Mouse (Mus musculus) forebrain, embryonic 16.5 days (tissue): ENCODE results near the gene Wnt6. TPM values are rescaled to one million over a fixed set of nuclear protein-coding genes. Genes with fewer than 3 reads are reported as not detected.

Experiments
- ATAC-seq: fragments of 200-750 bp; cut with Nextera tagmentation; 2 replicates; pipeline ENCODE4 v1.8.0; 2017; ENCODE audit warnings: mild to moderate bottlenecking, moderate library complexity
- H3K27ac ChIP-seq: fragments of 300-500 bp; sonication (generic); 2 replicates; pipeline ENCODE4 v1.5.1; 2014; ENCODE audit warnings: low read length, control low read depth
- H3K27me3 ChIP-seq: fragments of 300-500 bp; sonication (generic); replicated peaks from 2 replicates; pipeline ENCODE4 v1.6.1; 2014; ENCODE audit warnings: low read length; ENCODE audit not compliant: control insufficient read depth, insufficient read depth
- H3K36me3 ChIP-seq: fragments of 300-500 bp; sonication (generic); 2 replicates; pipeline ENCODE4 v1.6.1; 2014; ENCODE audit not compliant: control insufficient read depth, insufficient read depth
- H3K4me1 ChIP-seq: fragments of 300-500 bp; sonication (generic); replicated peaks from 2 replicates; pipeline ENCODE4 v1.6.1; 2014; ENCODE audit warnings: low read length; ENCODE audit not compliant: control insufficient read depth, insufficient read depth
- H3K4me2 ChIP-seq: fragments of 300-500 bp; sonication (generic); 2 replicates; pipeline ENCODE4 v1.6.1; 2014; ENCODE audit warnings: mild to moderate bottlenecking, low read length, control low read depth
- H3K4me3 ChIP-seq: fragments of 300-500 bp; sonication (generic); replicated peaks from 2 replicates; pipeline ENCODE4 v1.5.1; 2014; ENCODE audit warnings: mild to moderate bottlenecking, low read length, control low read depth
- H3K9ac ChIP-seq: fragments of 300-500 bp; sonication (generic); replicated peaks from 2 replicates; pipeline ENCODE4 v1.6.1; 2014; ENCODE audit warnings: low read depth, low read length, control low read depth
- H3K9me3 ChIP-seq: fragments of 300-500 bp; sonication (generic); 2 replicates; pipeline ENCODE4 v1.6.1; 2016; ENCODE audit warnings: low read length; ENCODE audit not compliant: control insufficient read depth
- WGBS: fragments of 180-500 bp; shearing (Covaris S2); extraction: QIAGEN DNeasy Blood & Tissue Kit; methylation state at CpG from one replicate; pipeline ENCODE4 v1.1.7; 2014; 5-methylcytosine and 5-hydroxymethylcytosine counted together
- polyA plus RNA-seq: library from polyadenylated mRNA; unstranded; fragments of >200 nt; fragmentation: Nextera tagmentation; extraction: Ambion mirVana; gene quantifications from 2 replicates; pipeline ENCODE4 v1.2.1, GENCODE M21; 2015

Wnt6 gene
- polyA plus RNA-seq, 1 experiment from 2014 or later, result 3.6 TPM

- no peak for ATAC-seq
- Histone ChIP-seq H3K4me1 (no peaks in the 10 kb centered on the region), H3K9me3 (no peaks in the 10 kb centered on the region)
Observed at GRCm38 (mm10) chr1:74833255-74833654, 61.6 kb downstream of the Wnt6 start.

More at GRCm38 (mm10) chr1:74833255-74833654, 61.6 kb downstream of the Wnt6 start:
- Histone ChIP-seq H3K9ac (no peak overlapping the region), H3K4me2 (no peak overlapping the region), H3K27ac (no peak overlapping the region), H3K4me3 (no peak overlapping the region), H3K27me3 (no peaks in the 10 kb centered on the region), H3K36me3 (no peaks in the 10 kb centered on the region)
- 90% methylated on average over 3 of the region's 3 CpGs for WGBS

Other genes with a start within 250 kb of the Wnt6 start
- gene Plcd4, start 229.0 kb upstream of the Wnt6 start, polyA plus RNA-seq, result 4.0 and 4.8 TPM in 2 replicates
- gene Usp37, start 227.6 kb upstream of the Wnt6 start, polyA plus RNA-seq, result 35.9 and 38.7 TPM in 2 replicates
- 9.7 and 10.3 TPM in 2 replicates for gene Zfp142, start 183.6 kb upstream of the Wnt6 start, polyA plus RNA-seq
- 25.3 and 25.9 TPM in 2 replicates for gene Bcs1l, start 183.6 kb upstream of the Wnt6 start, polyA plus RNA-seq
- 39.4 and 44.3 TPM in 2 replicates for gene Rnf25, start 170.5 kb upstream of the Wnt6 start, polyA plus RNA-seq
- 28.1 and 31.1 TPM in 2 replicates for gene Stk36, start 170.4 kb upstream of the Wnt6 start, polyA plus RNA-seq
- gene Ttll4, start 110.1 kb upstream of the Wnt6 start, polyA plus RNA-seq, result 16.6 and 16.7 TPM in 2 replicates
- 0.94 and 1.7 TPM in 2 replicates for gene Cyp27a1, start 58.3 kb upstream of the Wnt6 start, polyA plus RNA-seq
- gene Prkag3, start 22.7 kb upstream of the Wnt6 start, polyA plus RNA-seq, result not detected in 2 replicates
- gene Wnt10a, start 19.6 kb downstream of the Wnt6 start, polyA plus RNA-seq, result 0.46 and 0.68 TPM in 2 replicates
- gene Cdk5r2, start 83.0 kb downstream of the Wnt6 start, polyA plus RNA-seq, result 2.2 and 2.8 TPM in 2 replicates
- not detected in 2 replicates for gene Fev, start 113.5 kb downstream of the Wnt6 start, polyA plus RNA-seq
- gene Cryba2, start 121.3 kb downstream of the Wnt6 start, polyA plus RNA-seq, result not detected in 2 replicates
- gene Cfap65, start 163.7 kb downstream of the Wnt6 start, polyA plus RNA-seq, result 0.39 and 0.45 TPM in 2 replicates
- 0.16 TPM in 2 replicates for gene Ihh, start 179.8 kb downstream of the Wnt6 start, polyA plus RNA-seq